Mouse (Mus musculus): ENCODE data around the gene Nuak1.

DNA sequence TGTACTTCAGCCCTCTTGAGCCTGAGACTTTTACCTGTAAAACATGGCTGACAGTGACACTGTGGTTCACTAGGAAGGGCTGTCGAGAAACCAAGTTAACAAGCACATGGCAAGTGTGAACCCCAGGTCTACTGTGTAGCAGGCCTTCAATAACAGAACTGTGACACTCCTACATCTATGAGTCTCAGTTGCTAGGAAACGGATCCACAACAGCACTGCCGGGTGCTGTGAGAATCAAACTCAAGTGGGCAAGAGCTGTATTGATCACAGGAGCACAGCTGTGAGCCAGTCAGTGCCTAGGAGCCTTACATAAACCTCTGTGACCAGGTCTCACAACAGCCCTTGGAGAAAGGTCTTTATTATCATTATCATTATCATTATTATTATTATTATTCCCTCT is 54.2 kb downstream of the Nuak1 start:
- TF ChIP-seq CTCF (conservative IDR thresholded peaks at IDR 0.05 in 1 of 2, IDR thresholded peaks at IDR 0.05 in 1 of 2; ENCODE audit: low read depth in 2 of 2, low read length in 2 of 2) (no peak), KAT2A (IDR thresholded peaks at IDR 0.05; ENCODE audit: insufficient replicate concordance, low read length) (no peak), MEF2A (IDR thresholded peaks at IDR 0.05; ENCODE audit: borderline replicate concordance, low read depth, low read length) (no peak), USF1 (IDR thresholded peaks at IDR 0.05; ENCODE audit: low read depth, low read length) (no peak), BHLHE40 (IDR thresholded peaks at IDR 0.05; ENCODE audit: low read depth, low read length) (no peak)

Measured in CH12.LX (cell line).